Mouse (Mus musculus) c-Kit-positive CD71-negative TER-119-negative erythroid progenitor cells, embryonic 14.5 days (primary cell): Measurements from ENCODE around the gene Atp7b.
A peak's percentile ranks its signal among the peaks of the same experiment; 100 is the strongest.

Source experiments
- DNase-seq: peaks from one replicate; pipeline ENCODE4 v3.0.0-alpha.2; 2013; ENCODE audit warnings: low read depth

Atp7b gene

DNA sequence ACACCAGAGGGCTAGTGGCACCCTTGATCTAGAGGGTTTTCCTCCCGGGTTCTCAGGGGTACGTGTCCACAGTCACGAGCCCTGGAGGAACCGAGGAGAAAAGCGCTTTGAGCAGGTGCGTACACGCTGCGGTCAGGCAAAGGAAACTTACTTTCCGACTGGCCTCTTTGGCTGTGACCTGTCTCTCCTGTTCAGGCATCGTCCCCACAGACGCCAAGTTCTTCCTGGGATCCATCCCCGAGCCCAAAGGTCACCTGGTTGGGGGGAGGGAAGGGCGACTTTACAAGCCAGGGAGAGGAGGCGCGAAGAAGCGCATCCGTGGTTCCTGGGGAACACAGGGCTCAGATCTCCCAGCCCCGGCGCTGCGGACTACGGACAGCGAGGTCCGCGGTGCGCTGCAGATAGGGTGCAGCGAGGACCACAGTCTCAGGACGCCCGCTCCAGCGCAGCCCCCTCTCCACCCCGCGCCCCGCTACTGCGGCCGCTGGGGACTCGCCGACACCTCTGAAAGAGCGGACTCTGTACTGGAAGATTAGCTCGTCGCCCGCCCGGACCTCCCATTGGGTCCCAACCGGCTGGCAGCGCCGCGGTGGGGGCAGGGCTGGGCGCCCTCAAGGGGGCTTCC lies at the start of gene Atp7b:
Gene Atp7b (minus strand): TSS at position 485 of the 625 bp plus-strand sequence.
- no peak for DNase-seq

DNA sequence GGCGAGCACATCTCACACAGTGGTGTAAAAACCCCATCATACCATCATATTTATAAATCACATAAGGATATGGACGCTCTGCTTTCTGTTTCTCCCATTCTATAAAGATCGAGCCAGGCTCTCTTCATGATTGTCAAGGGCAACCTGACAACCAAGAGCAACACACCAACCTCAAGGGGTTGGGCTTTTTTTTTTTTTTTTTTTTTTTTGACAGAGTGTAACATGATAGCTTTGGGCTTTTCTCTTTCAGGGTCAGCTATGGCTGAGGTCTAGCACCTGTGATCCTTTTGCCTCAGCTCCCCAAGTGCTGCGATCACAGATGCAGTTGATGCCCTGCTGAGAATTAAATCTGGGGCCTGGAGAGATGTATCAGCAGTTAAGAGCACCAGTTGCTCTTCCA lies 46.9 kb upstream of the Atp7b start:
- DNase-seq, result no peak

DNA sequence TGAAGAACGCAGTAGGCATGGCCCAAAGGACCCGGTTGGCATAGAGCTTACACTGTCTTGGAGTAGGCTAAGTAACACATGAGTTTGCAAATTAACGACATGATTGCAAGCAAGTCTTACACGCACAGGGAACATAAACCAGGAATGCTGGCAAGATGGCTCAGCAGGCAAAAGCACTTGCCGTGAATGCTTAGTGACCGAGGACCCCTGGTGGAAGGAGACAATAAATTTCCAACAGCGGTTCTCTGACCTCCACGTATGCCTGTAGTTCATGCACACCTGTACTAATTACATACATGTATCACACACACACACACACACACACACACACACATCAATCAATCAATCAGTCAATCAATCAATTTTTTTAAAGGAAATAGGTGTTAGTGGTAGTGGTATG lies 31.5 kb upstream of the Atp7b start:
- DNase-seq, result peak; percentile 8

DNA sequence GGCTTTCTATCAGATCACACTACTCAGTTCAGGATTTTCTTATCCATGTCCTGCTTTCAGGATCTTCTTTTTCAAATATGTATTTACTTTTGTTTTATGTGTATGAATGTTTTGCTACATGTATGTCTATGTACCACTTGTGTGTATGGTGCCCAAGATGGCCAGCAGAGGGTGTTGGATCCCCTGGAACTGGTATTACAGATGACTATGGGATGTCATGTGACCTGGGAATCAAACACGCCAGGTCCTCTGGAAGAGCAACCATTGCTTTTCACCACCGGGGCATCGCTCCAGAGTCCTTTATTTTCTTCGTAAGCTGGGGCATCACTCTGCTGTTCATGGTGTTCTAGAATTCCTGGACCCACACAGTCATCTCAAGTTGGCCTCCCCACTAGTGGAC lies 29.1 kb upstream of the Atp7b start:
- DNase-seq, result no peak

DNA sequence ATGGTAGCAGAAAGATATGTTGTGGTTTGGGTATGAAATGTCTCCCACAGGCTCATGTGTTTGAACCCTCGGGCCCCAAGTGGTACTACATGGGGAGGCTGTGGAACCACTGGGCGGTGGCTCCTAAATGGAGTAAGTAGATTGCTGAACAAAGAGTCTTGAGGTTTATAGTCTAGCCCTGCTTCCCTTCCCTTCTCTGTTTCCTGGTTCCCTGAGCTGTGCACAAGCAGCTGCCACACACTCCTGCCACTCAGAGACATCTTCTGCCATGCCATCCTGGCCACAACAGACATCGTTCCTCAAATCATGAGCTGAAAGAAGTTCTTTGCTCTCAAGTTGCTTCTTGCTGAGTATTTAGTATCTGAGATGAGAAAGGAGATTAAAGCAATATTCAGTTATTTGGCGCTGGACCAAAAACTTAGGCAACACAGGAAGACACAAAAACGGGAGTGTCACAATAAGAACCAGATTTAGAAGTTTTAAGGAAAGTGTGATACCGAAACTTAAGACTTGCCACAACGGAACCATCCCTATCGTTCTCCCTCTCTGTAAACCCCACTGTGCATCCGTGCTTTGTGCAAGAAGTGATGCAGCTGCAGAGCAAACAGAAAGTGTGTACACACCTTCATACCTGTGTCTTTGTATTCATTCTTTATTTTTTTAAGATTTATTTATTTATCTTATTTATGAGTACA lies 19.4 kb upstream of the Atp7b start:
- DNase-seq, result no peak

DNA sequence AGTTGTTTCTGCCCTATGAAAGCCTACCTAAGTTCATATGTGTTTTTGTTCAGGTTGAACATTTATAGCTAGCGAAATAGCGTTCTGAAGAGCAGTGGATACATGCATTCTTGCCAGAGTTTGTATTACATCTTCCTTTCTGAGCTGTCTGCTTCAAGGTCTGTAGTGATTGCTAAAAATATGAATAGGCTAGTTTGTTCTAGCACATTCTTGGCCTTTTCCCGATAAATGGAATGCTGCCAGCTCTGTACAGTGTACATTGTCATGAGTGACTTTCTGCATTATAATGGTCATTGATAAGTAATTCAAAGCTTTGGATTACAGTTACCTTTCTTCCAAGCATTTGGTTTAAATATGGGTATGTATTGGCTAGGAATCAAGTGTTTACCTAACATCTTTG lies 1.0 kb upstream of the Atp7b start:
- no peak for DNase-seq

DNA sequence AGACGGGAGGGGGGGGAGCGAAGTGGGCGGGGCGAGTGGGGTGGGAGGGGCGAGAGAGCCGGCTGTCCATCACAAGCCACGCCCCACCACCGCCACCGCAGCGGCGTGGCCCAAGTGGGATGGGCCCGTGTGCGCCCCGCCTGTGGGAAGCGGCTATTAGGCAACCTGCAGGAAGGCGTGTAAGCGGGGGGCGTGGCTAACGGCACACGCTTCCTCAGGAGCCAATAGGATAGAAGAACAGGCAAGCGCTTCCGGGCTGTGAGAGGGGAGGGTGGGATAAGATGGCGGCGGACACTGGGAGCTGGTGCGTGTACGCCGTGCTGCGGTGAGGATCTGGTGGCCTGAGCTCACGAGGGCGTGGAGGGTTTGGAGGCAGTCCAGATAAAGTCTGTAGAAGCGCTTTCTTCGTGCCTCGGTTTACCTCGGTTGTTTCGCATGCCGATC lies 363 bp upstream of the Atp7b start, which contains the start of gene Alg11:
Gene Alg11 (plus strand): TSS at position 276 of the 444 bp plus-strand sequence.
- peak; percentile 96 for DNase-seq

DNA sequence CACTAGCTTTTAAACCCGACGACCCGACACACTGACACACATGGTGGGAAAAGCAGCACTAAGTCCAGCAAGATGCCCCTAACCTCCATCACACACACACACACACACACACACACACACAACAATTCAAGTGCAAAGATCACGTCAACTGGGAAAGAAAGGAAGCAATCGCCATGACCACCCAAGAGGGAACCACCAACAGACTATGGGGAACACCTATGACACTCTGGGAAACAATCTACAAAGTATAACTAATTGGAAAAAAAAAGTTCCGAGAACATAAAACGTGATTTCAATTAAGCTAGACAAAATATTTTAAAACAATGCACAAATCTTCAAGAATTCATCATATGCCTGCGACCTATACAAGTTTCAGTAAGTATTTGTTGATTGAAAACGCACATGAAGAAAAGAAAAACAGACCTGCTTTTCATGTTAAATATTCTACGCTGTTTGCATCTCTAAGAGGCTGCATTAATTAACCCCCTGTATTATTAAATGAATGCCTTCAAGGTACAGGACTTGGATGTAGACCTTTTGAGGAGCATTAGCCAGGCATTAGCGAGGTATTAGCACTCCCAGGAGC lies 859 bp downstream of the Atp7b start:
- no peak for DNase-seq

DNA sequence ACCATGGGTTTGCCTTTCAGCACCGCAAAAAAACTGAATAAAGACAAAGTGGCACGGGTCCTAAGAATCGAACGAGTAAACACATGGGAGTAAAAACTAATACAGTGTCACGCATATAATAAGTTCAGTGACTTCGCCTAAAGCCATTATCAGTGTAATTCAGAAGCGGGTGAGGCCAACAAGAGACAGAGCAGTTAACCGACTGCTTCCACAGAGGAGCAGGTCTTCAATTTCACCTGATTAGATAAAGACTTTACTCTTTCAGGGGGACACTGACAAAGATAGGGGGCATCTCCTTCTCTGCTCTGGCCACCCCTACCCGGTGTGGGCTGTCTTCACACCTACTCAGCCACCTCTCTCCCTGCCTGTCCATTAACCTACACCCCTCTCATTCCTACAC lies 1.7 kb downstream of the Atp7b start:
- DNase-seq, result no peak

DNA sequence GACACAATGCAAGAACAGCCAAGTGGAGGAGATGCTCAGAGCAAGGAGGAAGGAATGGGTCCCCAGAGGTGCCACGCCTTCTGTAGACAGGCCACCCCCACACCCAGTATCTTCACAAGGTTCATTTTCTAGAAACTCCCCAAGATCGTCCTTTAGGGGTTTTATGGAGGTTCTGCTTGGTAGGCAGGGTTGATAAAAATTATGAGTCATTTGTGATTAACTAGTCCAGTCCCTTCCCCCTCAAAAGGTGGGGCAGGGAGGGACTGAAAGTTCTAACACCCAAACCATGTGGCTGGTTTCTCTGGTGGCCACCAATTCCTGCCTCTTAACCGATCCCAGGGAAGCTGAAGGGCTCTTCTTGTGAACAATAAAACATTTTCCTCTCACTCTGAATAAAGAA lies 3.3 kb downstream of the Atp7b start:
- no peak for DNase-seq

DNA sequence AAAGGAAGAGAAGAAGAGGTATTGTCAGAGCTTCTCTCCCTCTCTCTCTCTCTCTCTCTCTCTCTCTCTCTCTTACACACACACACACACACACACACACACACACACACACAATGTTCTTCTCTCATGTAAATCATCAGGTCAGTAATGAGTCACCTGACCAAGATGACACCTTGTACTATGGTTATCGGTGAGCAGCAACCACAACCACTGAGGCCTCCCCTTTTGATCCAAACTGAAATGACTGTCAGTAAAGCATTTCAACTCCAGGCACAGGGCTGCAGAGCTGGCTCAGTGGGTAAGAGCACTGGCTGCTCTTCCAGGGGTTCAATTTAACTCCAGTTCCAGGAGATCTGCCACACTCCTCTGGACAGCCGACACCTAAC lies 4.6 kb downstream of the Atp7b start:
- DNase-seq, result no peak

DNA sequence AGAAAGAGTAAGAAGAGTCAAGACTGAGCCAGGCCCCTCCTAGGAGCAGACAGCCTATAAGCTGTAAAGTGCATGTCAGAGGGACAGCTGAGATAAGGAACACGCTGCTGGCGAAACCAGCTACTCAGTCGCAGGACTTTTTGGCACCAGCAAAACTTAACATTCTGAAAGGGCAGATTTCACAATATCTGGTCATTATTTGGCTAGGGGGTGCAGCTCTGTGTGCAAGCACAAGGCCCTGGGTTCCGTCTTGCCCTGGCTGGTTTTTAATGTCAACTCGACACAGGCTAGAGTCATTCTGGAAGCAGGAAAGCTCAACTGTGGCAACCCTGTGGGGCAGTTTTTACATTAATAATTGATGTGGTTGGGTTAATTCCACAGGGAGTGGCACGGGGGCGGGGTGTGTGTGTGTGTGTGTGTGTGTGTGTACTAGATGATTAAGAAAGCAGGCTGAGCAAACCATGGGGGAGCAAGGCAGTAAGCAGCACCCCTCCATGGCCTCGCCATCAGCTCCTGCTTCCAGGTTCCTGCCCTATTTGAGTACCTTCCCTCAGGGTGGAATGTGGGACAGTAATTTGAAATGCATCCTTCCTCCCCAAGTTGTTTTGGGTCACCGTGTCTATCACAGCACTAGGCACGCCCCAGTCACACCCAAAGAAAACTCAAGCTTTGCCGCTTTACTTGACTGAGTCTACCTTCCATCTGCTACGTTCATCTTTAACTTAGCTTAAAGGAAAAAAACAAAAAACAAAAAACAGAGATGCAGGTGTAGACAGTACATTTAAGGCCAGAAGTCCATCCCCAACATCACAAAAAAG lies 5.2 kb downstream of the Atp7b start:
- DNase-seq, result no peak

DNA sequence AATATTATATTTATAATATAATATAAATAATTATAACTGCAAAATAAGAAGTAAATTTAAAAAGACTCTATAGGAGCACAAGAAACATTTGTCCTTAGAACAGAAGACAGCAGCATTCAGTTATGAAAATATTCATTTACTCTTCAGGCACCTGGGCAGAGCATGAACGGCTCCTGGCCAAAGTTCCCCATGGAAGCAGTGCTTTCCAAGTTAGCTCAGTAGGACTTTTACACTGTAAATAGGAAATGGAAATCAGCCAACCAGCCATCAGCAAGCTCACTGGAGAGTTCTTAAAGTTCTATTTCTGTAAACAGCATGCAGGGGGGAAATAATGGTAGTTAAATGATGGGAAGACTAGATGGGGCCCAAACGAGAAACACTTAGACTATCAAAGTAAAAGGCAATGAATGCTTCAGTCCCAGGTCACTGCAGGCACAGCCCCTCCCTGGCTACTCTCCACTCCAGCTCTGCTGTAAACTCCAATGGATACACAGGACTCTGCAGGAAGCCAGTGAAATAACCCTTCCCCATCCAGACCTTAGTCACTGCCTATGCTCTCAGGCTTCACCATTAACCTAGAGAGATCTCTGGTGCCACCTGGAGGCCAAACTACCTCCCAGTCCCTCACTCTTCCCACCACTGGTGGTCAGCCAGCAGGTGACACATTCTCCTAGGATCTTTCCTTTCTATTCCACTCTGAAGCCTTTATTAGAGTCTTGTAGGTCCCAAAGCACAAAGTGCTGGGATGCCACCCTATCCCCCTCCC lies 12.2 kb downstream of the Atp7b start:
- DNase-seq, result no peak

DNA sequence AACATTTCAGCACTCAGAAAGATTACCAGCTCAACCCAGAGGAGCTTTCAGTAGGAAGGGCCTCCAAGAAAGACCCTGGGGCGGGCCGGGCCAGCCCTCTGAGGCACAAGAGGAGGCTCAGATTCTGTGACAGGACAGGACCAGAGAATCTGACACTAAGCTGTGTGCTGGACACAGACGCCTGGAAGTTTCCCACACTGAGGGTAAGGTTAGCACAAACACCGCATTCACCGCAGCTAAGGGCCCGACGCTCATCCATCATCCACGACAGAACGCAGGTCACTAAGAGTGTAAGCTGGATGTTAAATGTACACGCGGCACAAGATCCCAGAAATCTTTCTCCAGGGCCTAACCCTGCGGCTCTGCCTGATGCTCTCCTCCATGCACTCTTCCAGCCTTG lies 16.4 kb downstream of the Atp7b start:
- DNase-seq, result no peak

DNA sequence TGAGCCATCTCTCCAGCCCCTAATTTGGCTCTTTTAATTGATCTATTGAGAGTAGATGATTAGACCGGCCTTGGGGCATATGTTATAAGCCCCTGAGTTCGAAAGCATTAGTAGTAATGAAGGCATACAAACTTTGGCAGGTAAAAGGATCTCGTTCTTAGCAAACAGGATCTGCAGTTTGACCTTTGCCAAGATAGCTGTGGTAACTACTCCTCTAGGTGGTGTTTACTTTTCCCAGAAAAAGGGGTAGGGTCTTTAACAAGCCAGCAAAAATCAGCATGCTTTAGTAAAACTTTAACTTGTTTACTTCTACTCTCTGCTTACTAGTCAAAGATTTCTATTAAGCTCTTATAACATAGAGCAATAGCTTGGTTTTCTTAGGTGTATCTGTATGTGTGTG lies 17.6 kb downstream of the Atp7b start:
- no peak for DNase-seq

DNA sequence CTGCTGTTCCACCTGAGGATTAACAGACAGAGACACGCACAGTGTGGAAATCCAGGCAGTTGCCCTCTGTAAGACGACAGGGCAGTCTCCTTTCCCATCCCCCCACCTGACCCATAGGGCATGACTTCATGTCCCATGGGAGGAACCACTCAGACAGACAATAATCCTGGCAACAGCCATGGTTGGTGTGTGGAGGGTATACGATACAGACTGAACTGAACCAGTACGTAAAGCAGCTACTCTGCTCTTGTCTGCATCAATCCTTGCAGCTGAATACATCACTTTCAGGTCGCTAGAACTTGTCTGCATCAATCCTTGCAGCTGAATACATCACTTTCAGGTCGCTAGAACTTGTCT lies 20.0 kb downstream of the Atp7b start:
- DNase-seq, result no peak

DNA sequence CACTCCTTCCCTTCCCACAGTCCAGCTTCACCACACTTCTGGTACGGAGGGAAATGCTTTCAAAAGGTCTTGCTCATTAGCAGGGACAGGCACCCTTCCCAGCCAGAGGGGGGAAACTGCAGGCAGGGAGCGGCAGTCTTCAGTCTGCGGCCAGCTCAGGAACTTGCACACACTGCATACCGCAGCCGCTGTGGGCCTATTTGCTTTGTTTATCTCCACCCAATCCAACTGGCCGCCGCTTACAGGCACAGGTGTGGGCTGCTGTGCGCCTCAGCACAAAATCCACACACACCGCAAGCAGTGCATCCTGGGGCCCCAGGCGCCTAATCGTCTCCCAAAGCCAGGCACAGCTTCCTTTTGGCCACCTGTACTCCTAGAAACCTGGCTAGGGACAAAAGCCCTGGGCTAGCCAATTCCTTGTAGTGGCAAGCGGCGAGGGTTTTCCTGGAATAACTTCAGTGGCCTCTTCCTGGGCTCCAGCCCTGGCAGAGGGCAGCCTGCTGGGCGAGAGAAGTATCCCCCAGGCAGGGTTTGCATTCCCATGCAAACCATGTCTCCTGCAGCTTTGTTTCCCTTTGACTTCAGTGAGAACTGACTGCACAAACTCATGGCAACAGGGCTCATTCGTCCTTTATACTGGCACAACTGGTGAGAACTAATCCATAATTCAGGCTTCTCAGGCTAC lies 20.5 kb downstream of the Atp7b start:
- DNase-seq, result no peak

DNA sequence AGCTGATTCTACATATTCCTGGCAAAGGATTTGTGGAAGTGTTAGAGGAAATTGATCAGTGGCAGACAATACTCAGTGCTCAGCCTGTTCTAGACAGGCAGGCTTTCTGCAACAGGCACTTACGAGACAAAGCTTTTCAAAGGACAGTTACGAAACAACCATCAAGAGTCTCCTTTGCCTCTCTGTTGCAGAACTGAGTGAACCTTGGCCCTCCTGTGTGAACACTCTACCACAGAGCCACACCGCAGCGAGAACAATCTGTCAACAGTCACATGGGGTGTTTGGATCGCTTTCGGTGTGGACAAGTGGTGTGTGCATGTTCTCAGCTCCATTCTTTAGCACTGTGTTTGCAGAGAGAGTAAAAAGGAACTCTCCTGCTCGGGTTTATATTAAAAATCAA lies 23.1 kb downstream of the Atp7b start:
- no peak for DNase-seq

DNA sequence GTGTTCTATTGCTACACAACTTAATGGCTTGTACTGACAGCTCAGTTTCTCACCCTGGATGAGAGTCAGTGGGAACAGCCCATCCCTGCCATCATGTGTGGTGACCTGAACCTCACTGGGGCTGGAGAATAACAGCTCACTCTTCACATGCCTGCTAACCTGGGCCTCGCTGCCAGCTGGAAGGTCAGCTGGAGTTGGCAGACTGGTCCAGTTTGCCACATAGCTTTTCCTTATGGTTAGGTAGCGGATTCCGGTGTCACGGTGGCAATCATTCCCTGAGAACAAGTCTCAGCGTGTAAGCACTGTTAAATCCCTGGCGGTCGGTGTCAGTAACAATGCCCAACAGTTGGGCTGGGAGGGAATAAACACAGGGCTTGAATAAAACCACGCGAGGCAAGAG lies 24.0 kb downstream of the Atp7b start:
- no peak for DNase-seq

DNA sequence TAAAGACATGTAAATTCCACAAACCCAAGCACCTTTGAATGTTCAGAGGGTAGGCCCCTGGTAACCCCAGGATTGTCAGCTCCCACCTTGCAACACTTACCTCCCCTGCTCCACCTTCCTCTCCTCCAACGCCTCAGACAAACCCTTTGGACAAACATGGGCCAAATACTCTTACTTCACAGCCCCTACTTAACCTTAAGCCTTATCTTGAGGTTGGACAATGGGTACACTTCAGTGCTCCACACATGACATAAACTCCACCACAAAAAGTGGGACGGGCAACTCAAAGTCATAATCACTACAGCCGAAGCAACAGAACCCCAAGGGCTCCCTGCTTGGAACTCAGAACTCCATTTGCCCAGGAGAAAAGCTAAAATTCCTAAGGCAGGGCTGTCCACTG lies 29.1 kb downstream of the Atp7b start:
- DNase-seq, result no peak

DNA sequence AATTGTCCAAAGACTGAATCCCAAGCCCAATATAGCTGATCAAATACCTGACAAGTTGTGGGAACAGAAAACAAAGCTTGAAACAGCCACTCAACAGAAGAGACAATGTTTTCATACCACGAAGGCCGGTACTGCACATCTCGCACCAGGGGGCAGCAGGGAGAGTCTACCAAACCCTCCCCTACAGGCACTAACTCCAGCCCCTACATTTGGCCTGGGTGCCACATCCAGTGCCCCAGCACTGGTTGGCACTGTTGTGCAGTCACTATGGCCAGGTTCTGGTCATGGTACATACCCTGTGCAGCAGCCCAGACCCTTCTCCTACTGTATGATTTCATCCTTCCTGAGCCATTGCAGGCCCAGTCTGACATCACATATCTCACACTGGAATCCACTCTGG lies 31.1 kb downstream of the Atp7b start:
- no peak for DNase-seq

DNA sequence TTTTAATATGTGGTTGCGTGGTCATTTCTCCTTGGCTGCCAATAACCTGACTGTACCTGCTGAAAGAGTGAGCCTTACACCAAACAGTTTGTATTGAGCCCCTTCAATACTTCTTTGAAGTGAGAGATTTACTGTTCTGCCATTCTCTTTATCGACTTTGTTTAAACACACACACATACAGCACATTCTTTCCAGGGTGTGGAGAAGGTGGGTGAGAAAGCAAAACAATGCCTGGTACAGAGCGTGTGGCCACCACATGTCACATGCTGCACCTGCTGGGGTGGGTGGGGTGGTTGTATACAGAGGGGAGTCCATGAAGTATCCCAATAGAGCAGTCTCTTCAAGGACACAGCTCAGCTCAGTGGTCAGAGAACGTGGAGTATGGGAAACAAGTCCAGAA lies 34.9 kb downstream of the Atp7b start:
- no peak for DNase-seq
